8 mouse cellular contexts compared by ENCODE assay signal in genomic region chr7:117380036-117380417, GRCm38 (mm10). TPM values are rescaled to one million over a fixed set of nuclear protein-coding genes. Genes with fewer than 3 reads are reported as not detected.
DNase-seq lines count a peak whose midpoint lies in the region; ATAC-seq and TF ChIP-seq lines count a peak whose summit lies in the region.

No protein-coding gene starts in this region.

- H3K27ac ChIP-seq in cerebellum, adult 2 months (ENCODE audit: insufficient read depth, low read length): no peak overlapping the region
- no peak overlapping the region for H3K27ac ChIP-seq in ES-Bruce4 (ENCODE audit: insufficient read depth, low read length)
- H3K27ac ChIP-seq in forebrain, postnatal 0 days (ENCODE audit: low read depth, low read length): peak overlapping the region; percentile 83; the same call in 1 of the 2 replicates
- H3K27ac ChIP-seq in limb, embryonic 12.5 days: no peak overlapping the region
- no peak overlapping the region for H3K27ac ChIP-seq in stomach, embryonic 16.5 days (ENCODE audit: low read length)

- DNase-seq in cerebellum, adult 2 months: no peak
- DNase-seq in cerebellum, postnatal 10 days: no peak
- no peak for DNase-seq in forebrain, postnatal 0 days
- DNase-seq in right cerebral cortex, adult 2 months (ENCODE audit: low spot score in 2 of 2): no peak

- H3K9ac ChIP-seq in ES-Bruce4 (ENCODE audit: low read depth, poor library complexity, severe bottlenecking): 0 out of 2 replicates have a peak overlapping the region, but pooled peaks have one; percentile 86
- peak overlapping the region; percentile 80; the same call in 1 of the 2 replicates for H3K9ac ChIP-seq in forebrain, postnatal 0 days
- H3K9ac ChIP-seq in limb, embryonic 12.5 days (replicated peaks): peak overlapping the region; percentile 85
- H3K9ac ChIP-seq in stomach, embryonic 16.5 days (ENCODE audit: low read length): peak overlapping the region; percentile 88

- TF ChIP-seq EP300 in ES-Bruce4 (IDR thresholded peaks at IDR 0.05; ENCODE audit: insufficient read depth, low read depth, low read length): no peak

- TF ChIP-seq CTCF in cerebellum, adult 2 months (IDR thresholded peaks at IDR 0.05; ENCODE audit: borderline replicate concordance, insufficient read depth, low read depth, low read length): no peak
- TF ChIP-seq CTCF in ES-Bruce4 (IDR thresholded peaks at IDR 0.05; ENCODE audit: low read depth, low read length): no peak
- no peak for TF ChIP-seq CTCF in forebrain, postnatal 0 days (IDR thresholded peaks at IDR 0.05; ENCODE audit: low read depth)

- H3K4me3 ChIP-seq in cerebellum, adult 2 months (replicated peaks; ENCODE audit: insufficient read depth, low read depth, low read length): peak overlapping the region; percentile 36
- H3K4me3 ChIP-seq in ES-Bruce4 (ENCODE audit: low read depth, low read length): peak overlapping the region; percentile 66
- peak overlapping the region; percentile 82 for H3K4me3 ChIP-seq in forebrain, postnatal 0 days (ENCODE audit: low read depth, low read length)
- peak overlapping the region; percentile 82 for H3K4me3 ChIP-seq in limb, embryonic 12.5 days (replicated peaks)
- peak overlapping the region; percentile 82 for H3K4me3 ChIP-seq in stomach, embryonic 16.5 days (replicated peaks; ENCODE audit: low read length)

- no peaks in the 10 kb centered on the region for H3K9me3 ChIP-seq in ES-Bruce4 (replicated peaks; ENCODE audit: control insufficient read depth, insufficient read depth, low read length, poor library complexity, severe bottlenecking)
- no peaks in the 10 kb centered on the region for H3K9me3 ChIP-seq in forebrain, postnatal 0 days (ENCODE audit: low read length)
- no peaks in the 10 kb centered on the region for H3K9me3 ChIP-seq in limb, embryonic 12.5 days
- no peaks in the 10 kb centered on the region for H3K9me3 ChIP-seq in stomach, embryonic 16.5 days (replicated peaks; ENCODE audit: control insufficient read depth, low read length)

- H3K4me2 ChIP-seq in forebrain, postnatal 0 days (ENCODE audit: low read depth): peak overlapping the region; percentile 90
- peak overlapping the region; percentile 84 for H3K4me2 ChIP-seq in limb, embryonic 12.5 days
- H3K4me2 ChIP-seq in stomach, embryonic 16.5 days (ENCODE audit: low read depth, low read length): peak overlapping the region; percentile 94

- no peak for ATAC-seq in forebrain, postnatal 0 days
- no peak for ATAC-seq in limb, embryonic 12.5 days (ENCODE audit: insufficient number of reproducible peaks, insufficient read depth, low FRiP score, low TSS enrichment, low read depth)
- ATAC-seq in stomach, embryonic 16.5 days (ENCODE audit: insufficient read depth, low FRiP score): 0 out of 2 replicates have a peak, but pooled peaks have one; percentile 1
- no peak for ATAC-seq in erythroid progenitor cell, adult 5-6 weeks (replicated peaks; ENCODE audit: low FRiP score, poor library complexity, severe bottlenecking)

- no peaks in the 10 kb centered on the region for H3K36me3 ChIP-seq in ES-Bruce4 (ENCODE audit: control insufficient read depth, insufficient read depth, low read length, poor library complexity, severe bottlenecking)
- H3K36me3 ChIP-seq in forebrain, postnatal 0 days (ENCODE audit: insufficient read depth): no peaks in the 10 kb centered on the region
- H3K36me3 ChIP-seq in limb, embryonic 12.5 days: no peaks in the 10 kb centered on the region
- H3K36me3 ChIP-seq in stomach, embryonic 16.5 days (ENCODE audit: control insufficient read depth, insufficient read depth, low read length): no peaks in the 10 kb centered on the region

- H3K4me1 ChIP-seq in cerebellum, adult 2 months (ENCODE audit: control insufficient read depth, insufficient read depth, low read length): no peaks in the 10 kb centered on the region
- H3K4me1 ChIP-seq in ES-Bruce4 (ENCODE audit: control insufficient read depth, insufficient read depth, low read length): no peaks in the 10 kb centered on the region
- H3K4me1 ChIP-seq in forebrain, postnatal 0 days (ENCODE audit: insufficient read depth): peaks cover 13% of the 10 kb centered on the region; the same call in 1 of the 2 replicates
- H3K4me1 ChIP-seq in limb, embryonic 12.5 days (replicated peaks): peaks cover 18% of the 10 kb centered on the region
- peaks cover 9% of the 10 kb centered on the region for H3K4me1 ChIP-seq in stomach, embryonic 16.5 days (ENCODE audit: control insufficient read depth, insufficient read depth, low read length)

- no peak for TF ChIP-seq POLR2A in cerebellum, adult 2 months (IDR thresholded peaks at IDR 0.05; ENCODE audit: borderline replicate concordance, insufficient read depth, low read length)
- no peak for TF ChIP-seq POLR2A in ES-Bruce4 (IDR thresholded peaks at IDR 0.05; ENCODE audit: insufficient read depth, low read length)

- no peaks in the 10 kb centered on the region; the same call in 1 of the 2 replicates for H3K27me3 ChIP-seq in cerebellum, adult 2 months (ENCODE audit: control insufficient read depth, insufficient read depth, low read length)
- no peaks in the 10 kb centered on the region for H3K27me3 ChIP-seq in ES-Bruce4 (ENCODE audit: control insufficient read depth, insufficient read depth, low read length, poor library complexity, severe bottlenecking)
- H3K27me3 ChIP-seq in forebrain, postnatal 0 days (ENCODE audit: insufficient read depth, low read length): no peaks in the 10 kb centered on the region
- H3K27me3 ChIP-seq in limb, embryonic 12.5 days: peaks cover 24% of the 10 kb centered on the region
- peaks cover 4% of the 10 kb centered on the region; the same call in 1 of the 2 replicates for H3K27me3 ChIP-seq in stomach, embryonic 16.5 days (ENCODE audit: control insufficient read depth, insufficient read depth, low read length)

- 11% methylated on average over 7 of the region's 7 CpGs for WGBS in cerebellum, adult 2 months
- WGBS in forebrain, postnatal 0 days: 8% methylated on average over 7 of the region's 7 CpGs
- WGBS in limb, embryonic 12.5 days: 4% methylated on average over 7 of the region's 7 CpGs
- WGBS in stomach, embryonic 16.5 days: 10% methylated on average over 7 of the region's 7 CpGs

RNA-seq across cellular contexts. Expression of gene Xylt1, which starts 0.8 kb away (rescaled TPM):
- 8.0 and 8.3 TPM in 2 replicates for polyA plus RNA-seq in cerebellum, adult 2 months (2012; rRNA removed)
- 1.0 and 1.2 TPM in 2 replicates for polyA plus RNA-seq in ES-Bruce4 (2011; ENCODE audit: insufficient read depth, insufficient read length, low read depth, missing spikeins)
- 11.7 and 14.0 TPM in 2 replicates for total RNA-seq in forebrain, postnatal 0 days (2014; rRNA removed)
- polyA plus RNA-seq in forebrain, postnatal 0 days (2015; fragmentation: Nextera tagmentation; extraction: Ambion mirVana): 1.4 and 2.6 TPM in 2 replicates
- 1.8 and 2.4 TPM in 2 replicates for polyA plus RNA-seq in limb, embryonic 12.5 days (2016; fragmentation: Nextera tagmentation; extraction: Ambion mirVana)
- polyA plus RNA-seq in stomach, embryonic 16.5 days (2015; fragmentation: Nextera tagmentation; extraction: Ambion mirVana): 0.79 and 0.86 TPM in 2 replicates
- total RNA-seq in erythroid progenitor cell, adult 5-6 weeks (2015; ENCODE audit: low replicate concordance): 4.0 and 5.4 TPM in 2 replicates
- total RNA-seq in erythroid progenitor cell, adult 5-6 weeks (2017; ENCODE audit: low replicate concordance): 1.7 and 2.4 TPM in 2 replicates
